Mouse (Mus musculus) adrenal gland (tissue): ENCODE data around the gene Gm13306.
"Not testable (repeated sequence)": the region's sequence is repeated elsewhere in the genome, so short reads cannot be mapped to it uniquely, and the experiment has no call there.

ENCODE experiments used
- intact Hi-C: fragments of 180-260 bp; cut with DNase I; formaldehyde crosslinking; loops from one replicate; pipeline ENCODE4 v1.15.1; 2025
- long read RNA-seq, 2 experiments: library from polyadenylated mRNA; unstranded; transcript quantifications; one replicate each; pipeline ENCODE4 v2.0.0; 2020; ENCODE audit warnings: borderline replicate concordance in 1 of 2; ENCODE audit not compliant: insufficient replicate concordance in 1 of 2

Gm13306 gene
- long read RNA-seq, experiment 1, transcript Gm13306-201 (3 exons, 418 nt): major isoform, 33 of 35 reads
- long read RNA-seq, experiment 1, partial matches to known transcripts: 1 of 35 reads
- long read RNA-seq, experiment 1, other reads (novel, unspliced or antisense): 1 of 35 reads
- long read RNA-seq, experiment 2, transcript Gm13306-201 (3 exons, 418 nt): major isoform, 22 of 23 reads
- long read RNA-seq, experiment 2, partial matches to known transcripts: 0 of 23 reads
- long read RNA-seq, experiment 2, other reads (novel, unspliced or antisense): 1 of 23 reads

GRCm38 (mm10) chr4:42153136-42153535, at the start of gene Gm13306:
Gene Gm13306 (plus strand): TSS chr4:42153436.
- intact Hi-C loops: not testable (repeated sequence)

DNA sequence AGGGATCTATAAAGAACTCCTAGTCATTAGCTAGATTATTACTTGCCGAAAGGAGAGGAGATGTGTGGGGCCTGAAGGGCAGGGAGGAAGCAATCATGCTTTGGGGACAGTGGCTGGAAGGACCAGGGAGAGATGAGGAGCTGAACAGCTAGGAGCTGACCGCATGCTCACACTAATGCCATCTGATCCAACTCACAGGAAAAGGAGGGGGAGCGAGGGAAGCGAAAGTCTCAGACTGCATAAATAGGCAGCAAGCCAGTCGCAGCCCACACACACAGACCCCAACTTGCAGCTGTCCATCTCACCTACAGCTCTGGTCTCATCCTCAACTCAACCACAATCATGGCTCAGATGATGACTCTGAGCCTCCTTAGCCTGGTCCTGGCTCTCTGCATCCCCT, 38.7 kb upstream of the Gm13306 start, which contains the start of gene Gm13304:
Gene Gm13304, plus strand, starts transcription at position 301 of the 400 bp plus-strand sequence.
- intact Hi-C loops: not testable (repeated sequence)

GRCm38 (mm10) chr4:42168503-42168902, 15.3 kb downstream of the Gm13306 start, which contains the start of gene Gm13305:
Gene Gm13305 (minus strand): TSS chr4:42168603.
- intact Hi-C loops: not testable (repeated sequence)

DNA sequence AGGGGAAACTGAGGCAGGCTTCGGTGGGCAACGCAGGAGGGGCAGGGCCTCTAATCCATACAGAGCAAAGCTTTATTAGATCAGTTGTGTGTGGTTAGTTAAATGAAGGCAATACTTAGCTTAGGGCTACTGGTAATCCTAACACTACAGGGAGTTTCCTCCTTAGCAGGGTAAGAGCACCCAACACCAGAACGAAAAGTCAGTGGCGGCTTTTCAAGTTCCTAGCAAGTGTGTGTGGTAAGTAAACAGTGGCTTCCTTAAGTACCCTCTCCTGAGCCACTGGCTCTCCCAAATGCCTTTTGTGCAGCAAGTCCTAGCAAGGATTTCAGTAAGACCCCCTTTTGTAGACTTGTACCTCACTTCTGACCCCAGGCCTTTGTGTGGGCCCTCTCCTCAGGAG, 25.0 kb downstream of the Gm13306 start:
- intact Hi-C loops: not testable (repeated sequence)

GRCm38 (mm10) chr4:42183234-42184197, 30.3 kb downstream of the Gm13306 start:
- intact Hi-C loops: not testable (repeated sequence)

DNA sequence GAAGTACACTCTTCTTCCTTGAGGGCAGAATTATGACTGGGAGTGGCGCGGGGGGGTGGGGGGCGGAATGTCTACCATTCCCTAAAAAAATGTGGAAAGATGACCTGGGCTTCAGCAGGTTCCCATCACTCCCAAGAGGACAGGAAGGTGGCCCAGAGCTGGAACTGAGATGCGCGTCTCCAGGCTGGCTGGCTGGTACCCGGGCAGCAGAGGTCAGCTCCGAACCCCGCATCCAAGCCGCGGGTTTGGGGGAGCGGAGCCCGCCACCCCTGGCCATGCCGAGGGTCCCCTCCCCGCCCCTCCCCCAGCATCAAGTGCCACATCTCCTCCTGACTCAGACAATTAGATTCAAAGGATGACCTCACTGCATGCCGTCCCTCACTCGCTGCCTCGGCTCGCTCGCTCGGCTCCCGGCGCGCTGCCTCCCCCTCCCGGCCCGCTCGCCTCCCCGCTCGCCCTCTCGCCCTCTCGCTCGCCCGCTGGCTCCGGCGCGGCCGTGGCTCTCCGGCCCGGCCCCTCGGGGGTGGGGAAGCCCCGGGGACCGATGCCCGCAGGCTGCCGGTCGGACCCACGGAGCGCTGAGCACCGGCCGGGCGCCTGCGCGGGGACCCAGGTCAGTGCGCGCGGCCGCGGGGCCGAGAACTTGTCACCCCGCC, 31.2 kb downstream of the Gm13306 start:
- intact Hi-C loops: not testable (repeated sequence)

DNA sequence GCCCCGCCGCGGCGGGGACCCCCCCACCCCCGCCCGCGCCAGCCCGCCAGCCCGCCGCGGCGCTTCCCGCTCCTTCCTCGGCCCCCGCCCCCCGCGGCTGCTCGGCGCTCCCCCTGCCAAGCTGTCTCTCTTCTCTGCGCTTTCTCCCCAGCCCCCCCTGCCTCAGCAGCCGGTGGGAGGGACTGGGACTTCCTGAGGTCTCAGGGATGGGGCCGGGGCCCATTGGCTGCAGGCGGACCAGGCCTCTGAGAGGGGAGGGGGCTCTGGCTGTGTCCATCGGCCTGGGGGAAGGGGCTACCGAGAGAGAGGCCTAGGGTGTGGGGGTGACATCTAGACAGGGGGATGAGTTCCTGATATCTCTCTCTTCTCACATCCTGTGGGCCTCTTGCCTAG, 31.7 kb downstream of the Gm13306 start:
- intact Hi-C loops: not testable (repeated sequence)
